Mouse (Mus musculus) ES-Bruce4 (cell line): Measurements from ENCODE around the gene Mapk1ip1. TPM values are rescaled to one million over a fixed set of nuclear protein-coding genes. Genes with fewer than 3 reads are reported as not detected.

Source experiments
- H3K27ac ChIP-seq: 2 replicates; pipeline ENCODE4 v1.5.1; 2012; ENCODE audit warnings: low read length, inconsistent platforms; ENCODE audit not compliant: insufficient read depth
- H3K27me3 ChIP-seq: 2 replicates; pipeline ENCODE4 v1.6.1; 2012; ENCODE audit warnings: mild to moderate bottlenecking, low read length, inconsistent platforms; ENCODE audit not compliant: control insufficient read depth, poor library complexity, insufficient read depth, severe bottlenecking
- H3K36me3 ChIP-seq: 2 replicates; pipeline ENCODE4 v1.6.1; 2012; ENCODE audit warnings: inconsistent platforms, mild to moderate bottlenecking, low read length, moderate library complexity; ENCODE audit not compliant: control insufficient read depth, poor library complexity, insufficient read depth, severe bottlenecking
- H3K4me1 ChIP-seq: one replicate; pipeline ENCODE4 v1.8.1; 2011; ENCODE audit warnings: low read length; ENCODE audit not compliant: control insufficient read depth, insufficient read depth
- H3K4me3 ChIP-seq: 2 replicates; pipeline ENCODE4 v1.5.1; 2011; ENCODE audit warnings: low read depth, mild to moderate bottlenecking, low read length
- H3K9ac ChIP-seq: 2 replicates; pipeline ENCODE4 v1.6.1; 2012; ENCODE audit warnings: low read depth, mild to moderate bottlenecking, inconsistent platforms; ENCODE audit not compliant: poor library complexity, severe bottlenecking
- H3K9me3 ChIP-seq: replicated peaks from 2 replicates; pipeline ENCODE4 v1.6.1; 2012; ENCODE audit warnings: mild to moderate bottlenecking, low read length, inconsistent platforms; ENCODE audit not compliant: control insufficient read depth, poor library complexity, insufficient read depth, severe bottlenecking
- CTCF ChIP-seq: IDR thresholded peaks from one replicate; pipeline ENCODE4 v1.8.1; 2011; ENCODE audit warnings: low read depth, low read length
- EP300 ChIP-seq: IDR thresholded peaks from 2 replicates; pipeline ENCODE4 v1.6.1; 2011; ENCODE audit warnings: low read depth, low read length; ENCODE audit not compliant: insufficient read depth
- POLR2A ChIP-seq: IDR thresholded peaks from one replicate; pipeline ENCODE4 v1.8.1; 2011; ENCODE audit warnings: low read length; ENCODE audit not compliant: insufficient read depth
- polyA plus RNA-seq: library from polyadenylated mRNA; stranded (reverse); fragments of >200 nt; gene quantifications from 2 replicates; pipeline ENCODE4 v1.2.4, GENCODE M21; 2011; ENCODE audit warnings: low read depth; ENCODE audit not compliant: missing spikeins, insufficient read depth, insufficient read length

Mapk1ip1 gene
- polyA plus RNA-seq, 1 experiment = 22.9 TPM

- H3K4me1 ChIP-seq = peaks cover 2% of the 10 kb centered on the region
- no peak overlapping the region for H3K4me3 ChIP-seq
- no peak overlapping the region for H3K9ac ChIP-seq
- TF ChIP-seq POLR2A (no peak), CTCF (no peak), EP300 (no peak)
- no peaks in the 10 kb centered on the region for H3K9me3 ChIP-seq
- no peak overlapping the region for H3K27ac ChIP-seq
- no peaks in the 10 kb centered on the region for H3K36me3 ChIP-seq
- no peaks in the 10 kb centered on the region for H3K27me3 ChIP-seq
These were observed 20.9 kb downstream of the Mapk1ip1 start for GRCm38 (mm10) chr7:138824995-138825756.

DNA sequence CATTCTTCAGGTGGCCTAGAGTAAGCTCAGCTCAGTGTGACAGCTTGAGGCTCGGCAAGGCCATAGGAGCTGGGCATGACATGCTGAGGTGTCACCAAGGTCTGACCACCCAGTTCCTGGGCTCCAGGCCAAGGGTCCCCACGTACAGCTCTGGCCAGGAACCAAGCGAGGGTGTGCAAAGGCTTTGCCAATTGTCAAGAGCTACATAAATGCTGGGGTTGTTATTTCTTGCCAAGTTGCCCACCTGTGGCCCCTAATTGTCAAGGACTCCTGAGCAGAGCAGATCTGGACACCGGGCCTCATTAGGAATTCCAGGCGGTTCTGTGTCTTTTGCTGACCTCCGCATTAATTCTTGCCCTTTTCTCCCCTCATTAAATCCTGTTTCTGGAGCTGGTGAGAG, 21.6 kb downstream of the Mapk1ip1 start:
- H3K4me3 ChIP-seq = no peak overlapping the region
- no peaks in the 10 kb centered on the region for H3K9me3 ChIP-seq
- no peak overlapping the region for H3K9ac ChIP-seq
- H3K4me1 ChIP-seq = peaks cover 2% of the 10 kb centered on the region
- H3K27me3 ChIP-seq = no peaks in the 10 kb centered on the region
- TF ChIP-seq POLR2A (no peak), EP300 (no peak), CTCF (no peak)
- H3K27ac ChIP-seq = no peak overlapping the region
- H3K36me3 ChIP-seq = no peaks in the 10 kb centered on the region

DNA sequence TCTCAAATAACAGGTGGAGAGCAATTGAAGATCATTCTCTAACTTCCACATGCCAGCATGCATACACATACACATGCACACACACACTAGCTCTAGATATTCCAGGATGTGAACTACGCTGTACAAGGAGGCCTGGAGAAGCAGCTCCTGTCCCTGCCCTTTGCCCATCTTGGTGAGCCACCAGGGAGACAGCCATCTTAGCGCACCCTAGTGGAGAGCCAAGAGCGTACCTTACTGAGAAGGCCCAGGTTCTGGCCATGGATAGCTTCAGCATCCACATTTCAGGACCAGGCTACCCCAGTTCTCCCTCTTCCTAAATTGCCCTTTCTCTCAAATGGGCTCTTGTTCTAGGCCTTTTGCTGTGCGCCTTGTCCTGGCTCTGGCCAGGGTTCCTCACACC, 27.8 kb downstream of the Mapk1ip1 start:
- no peak for TF ChIP-seq EP300
- TF ChIP-seq CTCF = peak; percentile 70
- Histone ChIP-seq H3K27ac (no peak overlapping the region), H3K9me3 (no peaks in the 10 kb centered on the region), H3K36me3 (no peaks in the 10 kb centered on the region), H3K27me3 (no peaks in the 10 kb centered on the region), H3K4me3 (no peak overlapping the region), H3K4me1 (peaks cover 2% of the 10 kb centered on the region), H3K9ac (no peak overlapping the region)

GRCm38 (mm10) chr7:138813213-138813875, 32.7 kb downstream of the Mapk1ip1 start:
- Histone ChIP-seq H3K36me3 (no peaks in the 10 kb centered on the region), H3K9ac (no peak overlapping the region), H3K27me3 (no peaks in the 10 kb centered on the region), H3K9me3 (no peaks in the 10 kb centered on the region), H3K4me1 (no peaks in the 10 kb centered on the region), H3K4me3 (no peak overlapping the region), H3K27ac (no peak overlapping the region)
- no peak for TF ChIP-seq EP300
- TF ChIP-seq CTCF = no peak
- TF ChIP-seq POLR2A = no peak

DNA sequence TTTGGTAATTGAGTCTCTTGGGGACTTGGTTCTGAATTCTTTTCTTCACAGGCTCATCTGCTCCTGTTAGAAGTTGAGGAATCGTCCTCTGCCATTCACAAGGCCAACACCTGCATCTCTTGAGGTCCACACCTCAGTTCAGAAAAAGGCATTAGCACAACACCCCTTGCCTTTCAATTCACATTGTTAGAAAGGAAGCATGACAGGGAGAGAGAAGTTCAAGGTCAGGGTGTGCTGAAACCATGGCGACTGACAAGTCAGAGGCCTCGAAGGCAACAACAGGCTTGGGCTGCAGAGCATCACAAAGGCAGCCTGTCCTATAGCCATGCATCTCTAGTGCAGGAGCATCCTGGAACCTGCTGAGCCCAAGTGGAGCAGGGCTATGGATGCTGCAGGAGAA, 38.9 kb downstream of the Mapk1ip1 start:
- Histone ChIP-seq H3K9ac (no peak overlapping the region), H3K36me3 (no peaks in the 10 kb centered on the region), H3K27ac (no peak overlapping the region), H3K4me3 (no peak overlapping the region), H3K9me3 (peaks cover 8% of the 10 kb centered on the region), H3K27me3 (no peaks in the 10 kb centered on the region), H3K4me1 (peaks cover 2% of the 10 kb centered on the region)
- TF ChIP-seq CTCF (no peak), EP300 (0 out of 2 replicates have a peak, but pooled peaks have one; percentile 18), POLR2A (no peak)

DNA sequence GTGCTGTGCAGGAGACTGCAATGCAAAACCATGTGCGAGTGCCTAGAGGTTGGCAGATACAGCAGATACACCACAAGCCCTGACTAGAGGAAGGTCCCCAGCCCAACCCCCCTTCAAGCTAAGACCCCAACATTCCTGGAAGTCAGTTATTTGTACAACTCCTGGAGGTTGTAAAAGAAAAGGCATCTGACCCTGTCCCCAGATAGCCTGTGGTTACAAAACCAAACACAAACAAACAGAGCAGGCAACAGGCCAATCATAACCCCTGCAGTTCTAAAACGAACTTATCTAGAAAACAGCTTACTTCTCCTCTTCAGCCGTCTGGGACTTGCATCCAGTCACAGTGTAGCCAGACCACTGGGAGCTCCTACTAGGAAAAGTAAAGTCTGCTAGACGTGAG, 42.7 kb downstream of the Mapk1ip1 start:
- no peak overlapping the region for H3K9ac ChIP-seq
- TF ChIP-seq CTCF (no peak), EP300 (no peak), POLR2A (no peak)
- no peaks in the 10 kb centered on the region for H3K36me3 ChIP-seq
- H3K9me3 ChIP-seq = peaks cover 8% of the 10 kb centered on the region
- no peaks in the 10 kb centered on the region for H3K27me3 ChIP-seq
- no peak overlapping the region for H3K27ac ChIP-seq
- no peak overlapping the region for H3K4me3 ChIP-seq
- H3K4me1 ChIP-seq = peaks cover 2% of the 10 kb centered on the region
